Mouse (Mus musculus): ENCODE data around the gene Grik3.

DNA sequence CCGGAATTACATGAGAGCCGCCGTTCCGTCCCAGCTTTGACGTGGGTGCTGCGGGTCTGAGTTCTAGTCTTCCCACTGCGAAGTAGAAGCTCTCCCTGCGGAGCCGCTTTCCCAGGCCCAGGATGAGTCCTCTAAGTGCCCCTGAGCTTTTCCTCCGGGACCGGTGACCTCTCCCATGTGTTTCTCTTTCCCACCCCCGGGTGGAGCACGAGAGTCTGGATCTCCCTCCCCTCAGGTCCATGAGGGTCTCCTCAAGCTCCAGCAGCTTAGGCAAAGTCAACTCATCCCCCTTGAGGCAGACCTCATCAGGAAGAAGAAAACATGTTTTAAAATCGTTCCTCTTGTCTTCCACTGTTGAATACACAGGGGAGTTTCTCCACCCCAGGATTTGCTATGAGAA is 127.4 kb downstream of the Grik3 start:
- TF ChIP-seq CTCF (IDR thresholded peaks at IDR 0.05; ENCODE audit: low read depth, low read length) (no peak), POLR2A (IDR thresholded peaks at IDR 0.05; ENCODE audit: borderline replicate concordance, low read depth, low read length) (no peak)
